Mouse (Mus musculus) frontal cortex, adult (tissue): ENCODE data around the gene Tjp1.

ENCODE experiments used
- ATAC-seq: cut with Nextera tagmentation; 2 replicates; pipeline ENCODE4 v1.9.2; 2017; ENCODE audit warnings: mild to moderate bottlenecking, moderate library complexity, mixed read lengths; ENCODE audit not compliant: low TSS enrichment

The Tjp1 gene

DNA sequence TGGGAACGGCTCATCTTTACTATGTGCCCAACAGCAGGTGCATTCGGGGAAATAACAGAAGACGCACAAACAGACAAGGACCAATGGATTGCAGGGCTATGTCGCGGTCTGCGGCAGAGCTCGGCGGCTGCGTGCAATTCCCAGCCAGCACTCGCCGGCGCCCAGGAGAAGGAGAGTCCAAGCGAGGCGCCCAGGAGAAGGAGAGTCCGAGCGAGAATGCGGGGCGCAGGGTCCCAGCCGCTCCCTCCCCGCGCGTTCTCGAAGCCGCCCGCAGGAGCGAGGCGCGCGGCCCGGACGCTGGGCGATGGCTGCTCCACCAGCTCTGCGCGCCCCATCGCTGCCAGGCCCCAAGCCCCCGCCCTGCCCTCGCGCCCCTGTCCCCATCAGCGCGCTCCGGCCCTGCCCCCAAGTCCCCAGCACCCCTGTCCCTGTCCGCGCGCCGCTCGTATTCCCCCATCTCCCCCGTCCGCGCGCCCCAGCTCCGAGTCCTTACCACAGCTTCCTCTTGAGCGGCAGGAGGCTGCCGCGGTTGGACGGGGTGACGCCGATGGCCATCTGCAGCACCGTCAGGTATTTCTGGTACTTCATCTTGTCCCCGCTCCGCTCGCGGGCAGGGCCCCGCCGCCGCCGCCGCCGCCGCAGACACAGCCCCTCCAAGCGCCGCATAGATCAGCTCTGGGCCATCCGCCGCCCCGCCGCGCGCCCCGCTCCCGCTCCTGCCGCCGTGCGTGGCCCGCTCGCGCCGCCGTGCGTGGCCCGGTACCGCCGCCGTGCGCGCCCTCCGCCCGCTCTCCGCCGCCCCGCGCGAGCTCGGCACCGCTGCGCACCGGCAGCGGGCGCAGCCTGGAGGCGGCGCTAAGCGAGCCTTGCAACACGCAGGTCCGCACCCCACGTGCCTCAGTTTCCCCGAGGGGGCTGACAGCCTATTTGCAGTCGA, at the start of gene Tjp1:
TSS of gene Tjp1 (minus strand) at position 711 of the 937 bp plus-strand sequence.
- peak; percentile 83 for ATAC-seq

DNA sequence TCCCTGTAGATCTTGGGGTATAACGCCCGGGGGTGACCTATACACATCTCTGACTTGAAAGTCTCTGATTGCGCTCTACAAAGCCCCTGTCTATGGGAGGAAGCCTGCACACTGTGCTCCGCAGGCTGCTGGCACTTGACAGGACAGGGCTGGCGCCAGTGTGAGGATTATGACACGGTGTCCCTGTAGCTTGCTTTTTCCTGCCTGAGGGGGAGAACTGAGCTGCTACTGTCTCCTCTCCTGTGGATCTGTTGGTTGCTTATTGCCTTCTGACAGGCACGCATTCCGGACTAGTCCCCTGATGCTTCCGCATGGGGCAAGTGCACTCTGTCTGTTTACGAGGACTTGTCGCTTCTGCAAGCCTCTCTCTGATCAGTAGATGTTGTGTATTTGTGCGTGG, 49.5 kb upstream of the Tjp1 start:
- ATAC-seq: peak; percentile 27; the same call in 1 of the 2 replicates

DNA sequence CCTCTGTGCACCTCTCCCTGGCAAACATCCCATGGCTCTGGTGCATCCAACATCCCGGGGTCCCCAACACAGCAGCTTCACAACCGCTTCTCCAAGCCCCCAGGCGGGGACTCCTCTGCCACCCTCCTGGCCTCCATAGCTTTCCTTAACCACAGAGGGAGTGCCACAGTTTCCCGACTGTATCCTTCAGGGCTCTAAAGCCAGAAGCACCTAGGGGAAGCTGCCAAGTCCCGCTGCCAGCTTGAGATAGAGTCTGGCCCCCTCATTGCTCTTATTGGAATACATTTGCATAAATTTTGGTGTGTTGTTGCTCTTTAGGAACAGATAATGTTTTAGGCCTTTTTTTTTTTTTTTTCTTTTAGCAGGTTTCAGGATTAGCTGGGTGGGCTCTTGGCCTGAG, 45.1 kb upstream of the Tjp1 start:
- peak; percentile 73; the same call in 1 of the 2 replicates for ATAC-seq

DNA sequence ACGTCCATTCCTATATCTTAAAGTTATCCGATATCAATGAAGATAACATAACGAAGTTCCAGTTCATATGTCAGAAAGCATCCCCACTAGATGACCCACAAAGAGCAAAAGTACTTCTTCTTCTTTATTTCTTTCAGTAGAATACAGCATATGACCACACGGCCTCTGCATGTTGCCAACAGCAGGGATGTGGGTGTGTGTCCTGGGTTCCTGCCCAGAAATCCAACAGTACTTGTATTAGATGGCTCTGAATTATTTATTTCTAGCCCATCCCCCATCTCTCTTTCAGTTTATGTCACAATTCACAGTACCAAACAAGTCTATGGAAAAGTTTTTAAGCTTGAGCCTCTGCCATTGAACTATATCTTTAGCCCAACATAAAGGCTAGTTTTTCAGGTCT, 43.1 kb upstream of the Tjp1 start:
- ATAC-seq: no peak; the same call in 1 of the 2 replicates

DNA sequence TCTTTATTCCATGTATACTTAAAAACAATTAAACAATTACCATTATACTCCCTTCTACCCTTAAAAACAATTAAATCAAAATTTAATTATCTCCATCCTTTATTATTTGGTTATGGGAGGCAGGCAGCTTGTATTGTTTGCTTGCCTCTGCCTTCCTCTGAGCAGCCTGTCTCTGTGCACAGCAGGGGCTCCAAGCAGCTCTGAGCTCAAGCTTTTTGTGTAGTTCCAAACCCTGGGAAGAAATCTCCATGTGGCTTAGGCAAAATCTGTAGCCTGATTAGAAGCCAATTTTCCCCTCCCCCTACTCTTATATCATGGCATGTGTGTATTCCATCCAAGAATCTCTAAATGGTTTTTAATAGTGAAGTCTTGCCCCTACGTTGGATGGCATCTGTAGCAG, 28.4 kb upstream of the Tjp1 start:
- no peak for ATAC-seq

DNA sequence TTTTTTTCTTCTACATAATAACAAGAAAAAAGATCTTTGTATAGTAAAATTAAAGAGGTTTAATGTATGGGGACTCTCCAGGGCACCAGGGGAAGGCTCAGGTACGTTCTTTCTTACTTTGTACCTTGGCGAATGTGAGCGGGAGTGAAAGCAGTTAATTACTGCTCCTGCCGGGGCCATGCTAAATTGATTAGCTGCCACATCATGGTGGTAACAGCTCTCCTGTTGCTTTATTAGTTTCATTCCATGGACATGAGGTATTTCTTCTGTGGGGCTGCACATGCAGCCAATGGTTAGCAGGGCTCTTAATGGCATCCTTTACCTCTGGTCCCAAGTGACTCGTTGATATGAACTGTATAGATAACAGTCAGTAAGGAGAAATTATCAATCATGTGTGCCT, 18.2 kb upstream of the Tjp1 start:
- ATAC-seq: no peak

DNA sequence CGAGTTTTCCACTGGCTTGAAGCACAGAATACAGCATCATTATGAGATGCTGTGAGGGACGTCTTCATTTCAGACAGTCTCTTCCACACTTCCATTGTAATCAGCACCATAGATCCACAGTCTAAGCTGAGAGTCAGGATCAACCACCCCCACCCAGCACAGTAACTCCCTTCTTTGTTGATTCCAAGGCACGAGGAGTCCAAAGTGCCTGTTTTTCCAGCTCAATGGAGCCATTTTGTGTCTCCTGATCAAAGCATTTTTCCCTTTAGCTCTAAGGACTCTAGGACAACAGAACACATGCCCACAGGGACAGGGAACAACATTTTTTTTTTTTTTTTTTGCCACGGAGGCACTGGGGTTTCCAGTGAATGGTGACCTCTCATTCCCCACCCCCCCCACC, 5.1 kb upstream of the Tjp1 start:
- no peak for ATAC-seq

DNA sequence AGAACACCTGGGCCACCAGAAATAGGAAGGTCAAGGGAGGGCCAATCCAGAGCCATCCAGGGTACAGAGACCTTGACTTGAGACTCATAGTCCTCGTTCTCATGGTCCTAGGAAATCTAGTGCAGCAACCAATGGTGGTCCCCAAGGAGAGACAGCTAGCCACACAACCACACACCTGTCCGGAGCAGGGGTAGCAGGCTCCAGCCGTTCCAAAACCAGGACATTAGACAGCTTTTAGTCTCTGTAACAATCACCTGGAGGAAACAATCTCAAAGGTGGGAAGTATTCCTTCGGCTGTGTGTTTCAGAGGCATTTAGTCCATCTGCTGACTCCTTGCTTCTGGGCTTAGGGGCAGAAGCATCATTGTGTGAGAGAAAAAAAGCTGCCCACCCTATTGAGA, 4.5 kb downstream of the Tjp1 start:
- ATAC-seq: no peak

DNA sequence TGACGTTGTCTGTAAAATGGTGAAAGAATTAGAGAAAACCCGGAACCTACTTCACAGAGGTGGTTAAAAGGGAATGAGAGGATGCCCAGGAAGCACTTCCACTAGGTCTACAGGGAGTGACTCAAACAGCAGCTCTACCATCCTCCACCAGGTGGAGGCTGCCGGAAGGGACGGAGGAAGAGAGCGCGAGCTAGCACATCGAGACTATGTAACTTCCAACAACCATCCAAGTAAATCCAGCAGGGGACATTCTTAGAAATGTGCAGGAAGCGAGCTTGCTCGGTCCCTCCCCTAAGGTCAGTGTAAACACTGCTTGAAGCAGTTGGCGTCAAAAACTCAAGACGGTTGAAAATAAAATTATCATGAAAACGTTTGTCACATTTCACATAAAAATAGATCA, 5.1 kb downstream of the Tjp1 start:
- no peak for ATAC-seq

DNA sequence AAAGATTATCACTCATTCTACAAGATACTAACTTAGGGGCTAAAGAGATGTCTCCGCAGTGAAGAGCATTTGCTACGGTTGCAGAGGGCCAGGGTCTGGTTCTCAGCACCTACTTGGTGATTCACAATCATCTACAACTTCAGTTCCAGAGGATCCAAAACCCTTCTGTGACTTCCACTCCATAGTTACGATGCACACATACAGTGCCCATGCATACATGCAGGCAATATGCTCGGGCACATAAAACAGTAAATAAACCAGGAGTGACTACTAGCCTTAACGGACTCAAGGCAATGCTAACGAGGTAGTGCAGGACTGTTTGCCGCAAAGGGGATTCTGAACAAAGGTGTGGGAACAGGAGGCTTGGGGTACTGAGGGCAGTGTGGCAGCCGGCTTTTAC, 7.0 kb downstream of the Tjp1 start:
- ATAC-seq: no peak

DNA sequence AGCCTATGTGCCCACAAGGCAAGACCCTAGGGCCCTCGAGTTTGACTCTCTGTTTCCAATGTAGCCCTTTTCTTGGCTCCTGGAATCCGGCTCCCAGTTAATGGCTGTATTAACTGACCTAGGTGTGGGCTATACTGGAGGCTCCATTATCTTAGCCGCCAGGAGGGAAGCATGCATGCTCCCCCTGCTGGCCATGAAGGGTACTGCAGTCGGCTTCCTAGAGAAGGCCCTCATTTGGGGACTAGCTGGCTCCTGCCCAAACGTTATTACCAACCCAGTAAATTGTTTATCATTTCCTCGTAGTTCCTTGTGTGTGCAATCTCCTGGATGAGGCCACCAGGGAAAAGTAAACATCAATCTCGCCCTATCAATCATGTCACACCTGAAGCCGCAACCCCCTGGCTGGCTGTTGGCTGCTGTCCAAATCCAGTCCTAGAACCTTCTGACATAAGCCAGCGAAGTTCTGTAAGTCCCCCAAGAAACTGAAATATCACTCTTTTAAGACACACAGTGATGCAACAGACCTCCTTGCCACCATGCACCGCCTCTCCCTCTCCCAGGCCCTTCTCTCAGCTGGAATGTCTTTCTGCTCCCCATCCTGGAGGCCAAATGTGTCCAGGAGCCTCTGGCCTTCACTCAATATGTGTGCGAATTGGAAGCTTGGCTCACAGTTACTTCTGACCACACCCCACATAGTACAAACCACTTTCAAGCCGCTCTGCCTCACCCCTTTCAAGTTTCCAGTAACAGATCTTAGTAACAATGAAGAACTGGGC, 7.6 kb downstream of the Tjp1 start:
- ATAC-seq: no peak

DNA sequence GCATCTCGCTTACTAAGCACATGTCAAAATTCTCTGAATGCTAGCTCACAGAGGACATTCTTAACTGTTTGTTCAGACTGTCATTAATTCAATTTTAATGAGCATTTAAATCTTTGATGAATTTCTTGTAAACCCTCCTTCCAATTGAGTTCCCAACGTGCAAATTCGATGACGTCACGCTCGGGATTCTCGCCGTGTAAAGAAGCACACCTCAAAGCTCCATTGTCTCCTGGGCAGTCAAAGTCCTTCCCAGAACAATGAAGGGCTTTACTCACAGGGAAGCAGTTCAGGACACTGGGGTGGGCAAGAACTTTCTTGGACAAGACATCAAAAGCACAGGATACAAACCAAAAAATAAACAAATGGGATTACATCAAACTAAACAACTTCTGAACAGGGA, 10.7 kb downstream of the Tjp1 start:
- ATAC-seq: no peak

DNA sequence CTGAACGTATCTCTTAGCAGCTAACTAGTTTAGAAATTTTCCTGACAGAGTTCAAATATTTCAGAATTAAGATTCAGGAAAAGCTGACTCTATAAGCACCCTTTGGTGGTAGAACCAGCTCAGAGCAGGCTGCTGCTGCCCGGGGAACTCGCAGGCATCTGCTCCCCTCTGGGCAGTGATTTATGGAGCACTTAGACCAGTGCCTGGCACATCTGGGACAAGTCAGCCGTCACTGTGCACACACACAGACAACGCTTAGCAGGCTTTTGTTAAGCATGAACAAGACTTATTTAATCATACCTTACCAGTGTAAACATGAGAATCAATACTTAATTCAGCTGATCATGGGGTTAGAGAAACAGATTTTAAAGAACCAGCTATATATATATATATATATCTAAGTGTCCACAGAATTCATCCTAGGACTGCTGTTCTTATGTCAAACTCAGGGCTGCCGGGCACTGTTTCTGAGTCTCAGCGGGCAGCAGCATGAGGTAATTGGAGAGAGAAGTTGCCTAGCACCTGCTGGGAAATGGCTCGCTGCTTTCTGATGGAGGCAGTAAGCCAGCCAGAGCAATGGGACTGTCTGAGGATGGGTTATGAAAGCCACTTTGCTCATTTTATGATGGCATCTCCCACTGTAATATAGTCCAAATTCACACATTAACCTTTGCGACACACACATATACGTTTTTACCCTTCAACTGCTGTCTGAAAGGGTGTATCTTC, 14.0 kb downstream of the Tjp1 start:
- ATAC-seq: peak; percentile 61; the same call in 1 of the 2 replicates

DNA sequence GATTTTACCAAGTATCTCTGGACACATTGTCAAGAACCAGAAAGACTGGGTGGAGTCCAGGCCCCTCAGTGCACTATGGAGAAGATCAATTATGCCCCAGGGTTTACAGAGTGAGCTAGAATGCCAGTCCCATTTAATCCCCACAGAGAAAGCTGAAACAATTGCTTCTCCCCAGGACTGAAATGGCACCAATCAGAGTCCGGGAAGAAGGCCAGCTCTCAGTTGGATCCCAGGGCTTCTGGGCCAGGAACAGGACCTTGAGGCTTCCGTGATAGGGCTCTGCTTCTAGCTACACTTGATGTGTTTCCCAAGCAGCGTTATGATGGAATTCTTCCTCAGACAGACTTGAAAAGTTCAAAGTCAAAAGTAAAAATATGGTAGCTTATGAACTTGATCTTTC, 18.2 kb downstream of the Tjp1 start:
- no peak for ATAC-seq

DNA sequence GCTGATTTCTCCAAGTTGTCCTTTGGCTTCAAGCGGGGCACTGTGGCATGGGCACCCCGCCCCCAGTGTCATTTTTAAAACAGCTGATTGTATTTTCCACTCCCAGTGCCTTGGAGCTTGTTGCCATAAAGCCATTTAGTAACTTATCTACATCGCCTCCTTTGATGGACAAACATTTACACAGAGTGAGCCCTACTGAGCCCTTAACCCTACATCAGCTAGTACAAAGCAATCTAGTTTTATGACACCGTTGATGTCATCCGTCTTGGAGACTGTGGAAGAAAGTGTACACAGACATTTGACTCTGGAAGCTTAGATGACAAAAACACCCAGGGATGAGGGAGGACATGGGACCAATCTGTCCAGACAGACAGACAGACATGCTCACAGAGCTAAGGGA, 20.2 kb downstream of the Tjp1 start:
- ATAC-seq: no peak

DNA sequence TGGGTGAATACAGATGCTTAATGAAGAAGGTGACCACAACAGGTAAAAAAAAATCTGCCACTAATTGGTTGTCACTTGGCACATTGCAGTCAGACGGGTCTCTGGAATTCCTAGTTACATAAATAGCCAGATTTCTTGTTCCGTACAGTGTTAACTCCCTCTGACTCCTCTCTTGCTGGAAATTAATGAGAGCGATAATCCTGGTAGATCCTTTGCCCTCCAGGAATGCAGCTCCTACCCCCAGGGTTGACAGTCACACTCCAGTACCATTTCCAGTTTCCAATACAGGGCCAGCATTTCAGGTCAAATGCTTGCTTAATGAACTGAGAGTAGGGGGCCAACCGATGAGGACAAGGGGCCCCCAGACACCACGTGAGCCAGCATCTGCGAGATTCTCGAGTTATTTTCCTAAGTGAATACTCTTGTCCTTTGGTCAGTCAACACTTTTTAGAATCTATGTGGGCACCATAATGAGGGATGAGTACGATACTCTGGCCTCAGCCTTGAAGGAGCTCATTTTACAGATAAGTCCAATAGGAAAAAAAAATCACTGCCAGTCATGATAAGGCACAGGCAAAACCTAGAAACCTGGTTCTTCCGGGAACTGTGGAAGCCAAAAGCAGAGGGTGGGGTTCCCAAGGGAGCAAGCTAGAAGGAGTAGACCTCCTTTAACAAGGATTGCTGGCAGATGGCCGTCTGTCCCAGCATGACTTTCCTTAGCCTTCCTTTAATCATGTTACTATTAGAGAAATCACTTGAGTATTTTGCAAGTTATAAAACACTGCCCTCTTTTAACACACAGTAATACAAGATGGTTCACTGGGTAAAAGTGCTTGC, 24.9 kb downstream of the Tjp1 start:
- no peak for ATAC-seq

DNA sequence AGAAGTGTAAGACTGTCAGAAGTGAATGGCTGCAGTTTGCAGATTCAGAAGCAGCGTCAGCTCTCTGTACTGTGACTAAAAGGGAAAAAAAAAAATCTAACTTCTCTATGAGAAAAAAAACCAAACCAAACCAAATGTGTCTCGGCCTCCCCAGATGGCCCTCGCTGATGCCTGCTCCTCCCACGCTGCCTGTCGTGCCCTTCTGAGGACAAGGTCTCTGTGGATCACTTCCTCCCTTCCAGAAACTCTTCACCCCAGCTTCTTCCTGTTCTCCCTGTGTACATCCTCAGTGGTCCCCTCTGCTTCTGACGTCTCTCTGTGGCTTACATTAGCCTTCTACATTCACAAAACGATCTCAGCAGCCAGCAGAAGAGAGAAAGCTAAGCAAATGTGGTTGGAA, 26.8 kb downstream of the Tjp1 start:
- ATAC-seq: peak; percentile 62

DNA sequence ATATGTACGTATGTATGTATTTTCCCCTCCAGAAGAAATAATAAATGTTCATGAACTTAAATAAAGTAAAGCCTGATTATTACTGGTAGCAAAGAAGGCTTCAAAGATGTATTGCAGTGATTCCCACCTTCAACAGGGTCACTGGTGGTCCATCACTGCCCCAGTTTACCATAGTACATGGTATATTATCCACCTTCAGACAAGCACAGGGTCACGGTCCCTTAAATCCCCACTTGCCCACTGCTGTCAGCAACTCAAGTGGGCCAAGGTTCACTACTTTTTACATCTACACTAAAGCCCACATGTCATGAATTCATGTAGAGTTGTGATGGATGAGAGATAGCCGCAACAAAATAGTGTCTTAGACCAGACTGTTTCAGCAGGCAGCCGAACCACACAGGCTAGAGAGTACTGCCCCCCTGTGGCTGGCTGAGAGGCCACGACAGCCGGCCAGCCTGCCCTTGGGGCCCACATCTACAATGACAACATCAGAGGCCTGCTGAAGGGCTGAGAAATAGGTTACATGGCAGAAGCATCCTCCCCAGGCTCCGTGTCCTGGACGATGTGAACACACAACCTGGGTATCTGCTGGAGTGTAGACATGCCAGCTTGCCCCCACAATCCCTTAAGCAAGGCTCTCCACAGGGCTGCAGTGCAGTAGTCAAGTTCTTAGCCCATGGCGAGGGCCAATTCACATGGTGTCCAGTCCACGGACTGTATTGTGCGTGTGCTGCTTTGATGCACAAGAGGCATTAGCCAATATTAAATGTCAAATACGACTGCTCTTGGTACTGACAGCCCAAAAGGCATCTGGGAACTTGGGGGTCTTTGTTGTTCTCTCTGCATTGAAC, 29.6 kb downstream of the Tjp1 start:
- ATAC-seq: peak; percentile 78

DNA sequence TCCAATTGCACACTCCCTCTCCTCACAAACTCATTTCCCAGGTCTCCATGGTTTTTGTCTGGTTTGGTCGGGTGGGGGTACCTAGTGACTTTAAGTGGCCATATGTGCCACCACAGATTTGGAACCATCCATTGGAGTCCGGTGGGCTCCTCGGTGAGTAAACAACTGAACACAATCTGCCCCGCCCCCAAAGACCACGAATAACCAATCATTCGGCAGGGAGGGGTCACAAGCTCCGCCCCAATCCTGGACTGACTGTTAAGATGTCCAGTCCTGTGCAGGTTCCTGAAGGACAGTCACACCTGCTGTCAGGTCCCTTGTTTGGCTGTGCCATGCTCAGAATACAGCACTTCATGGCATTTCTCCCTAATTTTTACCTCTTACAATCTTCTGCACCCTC, 37.1 kb downstream of the Tjp1 start:
- ATAC-seq: no peak

DNA sequence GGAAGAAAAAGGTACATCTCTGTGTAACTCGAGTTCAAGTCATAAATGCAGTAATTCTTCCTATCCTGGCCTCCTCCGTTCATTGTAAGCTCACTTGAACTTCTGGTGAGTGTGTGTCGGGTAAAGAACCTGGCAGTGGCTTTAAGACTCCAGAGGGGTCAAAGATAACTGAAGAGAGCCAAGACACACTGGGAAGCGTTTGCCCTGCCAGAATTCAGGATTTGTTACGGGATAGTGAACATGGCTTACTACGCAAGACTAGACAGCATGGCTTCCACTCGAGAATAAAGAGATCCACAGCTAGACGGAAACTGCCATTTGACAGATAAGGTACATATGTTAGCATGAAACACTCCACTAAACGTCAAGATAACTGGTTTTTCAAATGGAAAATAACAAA, 37.8 kb downstream of the Tjp1 start:
- no peak for ATAC-seq
